Mouse (Mus musculus): ENCODE measurements around the gene Pcgf6.
"Not testable (repeated sequence)": the region's sequence is repeated elsewhere in the genome, so short reads cannot be mapped to it uniquely, and the experiment has no call there.

Pcgf6 gene

DNA sequence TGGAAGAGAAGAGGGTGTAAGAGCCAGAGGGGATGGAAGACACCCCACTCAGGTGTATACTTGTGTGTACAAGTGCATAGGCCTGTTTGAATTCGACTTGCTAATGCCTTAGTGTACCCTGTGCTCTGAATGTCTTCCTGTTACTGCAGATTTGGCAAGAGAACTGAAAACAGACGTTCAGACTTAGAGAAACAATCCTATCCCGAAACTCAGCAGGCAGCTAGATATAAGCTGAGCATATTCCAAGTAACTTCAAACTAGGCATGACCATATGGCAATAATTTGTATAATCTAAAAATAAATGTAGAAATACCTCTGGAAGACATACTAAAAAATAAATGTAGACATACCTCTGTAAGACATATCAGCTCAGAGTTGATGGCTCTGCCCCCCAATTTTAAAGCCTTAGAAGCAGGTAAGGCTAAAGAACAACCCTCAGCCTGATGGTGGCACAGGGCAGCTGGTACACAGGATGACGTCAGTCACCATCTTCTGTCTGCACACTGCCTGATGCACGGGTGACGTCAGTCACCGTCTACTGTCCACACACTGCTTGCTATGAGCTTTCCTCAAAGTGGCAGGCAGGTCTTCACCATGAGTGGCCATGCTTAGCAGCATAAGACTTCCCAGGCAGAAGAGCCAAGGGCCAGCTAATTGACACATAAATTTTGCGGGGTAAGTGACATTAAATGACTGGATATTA, 52.4 kb downstream of the Pcgf6 start:
- no peak for DNase-seq (ENCODE audit: low spot score in 2 of 2)

DNA sequence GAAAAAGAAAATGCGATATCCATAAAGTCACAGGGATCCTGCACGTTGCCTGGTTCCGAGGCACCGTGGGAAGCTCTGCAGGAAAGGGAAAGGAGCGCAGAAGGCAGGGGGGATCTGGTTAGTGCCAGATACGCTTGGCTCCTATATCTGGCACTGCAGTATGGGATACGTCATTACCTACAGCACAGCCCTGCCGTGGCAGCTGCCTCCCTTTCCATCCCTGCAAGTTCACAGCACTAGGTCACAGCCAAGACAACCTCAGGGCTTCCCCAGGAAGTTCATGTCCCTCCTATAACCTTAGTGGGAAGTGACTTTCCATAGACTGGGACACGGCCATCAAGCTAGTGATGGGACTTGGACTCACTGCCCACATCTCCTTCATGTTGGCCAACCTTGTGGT, 54.6 kb downstream of the Pcgf6 start:
- DNase-seq (ENCODE audit: low spot score in 2 of 2), result no peak

DNA sequence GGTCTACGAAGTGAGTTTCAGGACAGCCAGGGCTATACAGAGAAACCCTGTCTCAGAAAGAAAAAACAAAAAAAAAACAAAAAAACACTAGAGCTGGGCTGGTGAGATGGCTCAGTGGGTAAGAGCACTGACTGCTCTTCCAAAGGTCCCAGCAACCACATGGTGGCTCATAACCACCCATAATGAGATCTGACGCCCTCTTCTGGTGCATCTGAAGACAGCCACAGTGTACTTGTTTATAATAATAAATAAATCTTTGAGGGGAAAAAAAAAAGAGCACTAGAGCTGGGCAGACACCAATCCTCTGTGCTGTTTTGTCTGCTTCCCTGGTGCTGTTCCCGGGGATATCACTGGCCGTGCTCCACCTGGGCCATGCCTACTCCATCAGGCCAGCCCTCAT, 58.4 kb downstream of the Pcgf6 start:
- not testable (repeated sequence) for DNase-seq (ENCODE audit: low spot score in 2 of 2)

DNA sequence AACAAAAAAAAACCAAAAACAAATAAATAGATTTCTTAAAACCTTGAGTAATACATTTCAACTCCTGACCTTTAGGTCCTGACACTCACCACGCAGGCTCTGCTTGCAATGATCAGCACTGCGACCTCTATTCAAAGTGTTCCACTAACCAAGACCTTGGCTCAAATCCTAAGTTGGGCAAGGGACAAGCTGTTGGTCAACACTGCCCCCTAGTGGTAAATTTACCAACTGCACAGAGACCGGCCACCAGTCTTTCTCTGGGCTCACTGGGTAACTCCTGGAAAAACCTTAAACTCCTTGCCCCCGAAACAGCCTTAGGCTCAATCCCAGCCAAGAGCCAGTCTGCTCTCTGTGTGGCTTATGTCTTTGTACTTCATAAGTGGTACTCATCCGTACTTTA, 59.6 kb downstream of the Pcgf6 start:
- DNase-seq (ENCODE audit: low spot score in 2 of 2), result peak; percentile 61 to 80

DNA sequence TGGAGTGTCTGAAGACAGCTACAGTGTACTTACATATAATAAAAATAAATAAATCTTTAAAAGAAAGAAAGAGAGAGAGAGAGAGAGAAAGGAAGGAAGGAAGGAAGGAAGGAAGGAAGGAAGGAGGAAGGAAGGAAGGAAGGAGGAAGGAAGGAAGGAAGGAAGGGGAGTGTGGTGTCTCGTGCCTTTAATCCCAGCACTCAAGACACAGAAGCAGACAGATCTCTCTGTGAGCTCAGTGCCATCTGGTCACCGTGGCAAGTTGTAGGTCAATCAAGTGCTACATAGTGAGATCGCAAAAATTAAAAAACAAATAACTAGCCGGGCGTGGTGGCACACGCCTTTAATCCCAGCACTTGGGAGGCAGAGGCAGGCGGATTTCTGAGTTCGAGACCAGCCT, 60.1 kb downstream of the Pcgf6 start:
- not testable (repeated sequence) for DNase-seq (ENCODE audit: low spot score in 2 of 2)

DNA sequence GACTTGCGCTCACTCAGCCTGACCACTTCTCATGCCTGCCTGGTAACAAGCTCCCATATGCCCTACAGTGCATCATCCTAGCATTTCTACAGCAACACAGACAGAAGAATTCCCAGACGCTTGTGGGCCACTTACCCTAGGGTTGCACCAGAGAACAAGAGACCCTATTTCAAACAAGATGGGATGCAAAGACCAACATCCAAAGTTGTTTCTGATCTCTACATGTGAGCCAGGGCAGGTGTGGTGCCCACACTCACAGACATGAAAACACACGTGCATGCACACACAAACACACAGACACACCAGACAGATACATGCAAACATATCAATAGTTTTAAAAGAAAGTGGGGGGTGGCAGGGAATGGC, 60.6 kb downstream of the Pcgf6 start:
- no peak for DNase-seq (ENCODE audit: low spot score in 2 of 2)

DNA sequence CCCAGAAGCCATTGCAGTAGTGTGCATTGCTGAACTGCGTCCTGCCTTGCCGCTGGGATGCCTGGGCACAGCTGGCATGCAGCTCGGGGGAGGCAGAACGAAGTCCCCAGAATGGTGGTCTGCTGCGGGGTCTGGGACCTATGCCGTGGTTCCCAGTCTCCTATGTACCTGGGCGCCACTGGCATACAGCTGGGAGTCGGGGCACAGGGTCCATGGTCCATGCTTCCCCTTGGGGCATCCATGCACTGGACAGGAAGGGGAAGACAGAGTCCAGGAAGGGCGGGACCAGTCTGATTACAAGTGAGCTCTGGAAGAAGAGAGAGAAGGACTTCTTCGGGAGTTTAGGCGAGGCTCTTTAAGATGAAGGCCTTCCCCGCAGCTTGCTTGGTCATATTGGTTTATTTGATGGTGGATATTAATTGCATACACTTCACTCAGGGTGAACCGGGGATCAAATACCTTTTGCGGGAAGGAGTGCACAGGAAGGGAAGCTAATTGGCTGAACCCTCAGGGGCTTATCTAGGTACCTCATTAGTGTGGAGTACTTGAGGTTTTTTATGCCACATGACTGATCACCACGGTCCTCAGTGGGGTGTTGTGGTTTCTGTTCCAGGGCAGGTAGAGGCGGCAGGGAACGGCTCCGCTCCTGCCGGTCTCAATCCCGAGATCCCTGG, 61.1 kb downstream of the Pcgf6 start:
- no peak for DNase-seq (ENCODE audit: low spot score in 2 of 2)

DNA sequence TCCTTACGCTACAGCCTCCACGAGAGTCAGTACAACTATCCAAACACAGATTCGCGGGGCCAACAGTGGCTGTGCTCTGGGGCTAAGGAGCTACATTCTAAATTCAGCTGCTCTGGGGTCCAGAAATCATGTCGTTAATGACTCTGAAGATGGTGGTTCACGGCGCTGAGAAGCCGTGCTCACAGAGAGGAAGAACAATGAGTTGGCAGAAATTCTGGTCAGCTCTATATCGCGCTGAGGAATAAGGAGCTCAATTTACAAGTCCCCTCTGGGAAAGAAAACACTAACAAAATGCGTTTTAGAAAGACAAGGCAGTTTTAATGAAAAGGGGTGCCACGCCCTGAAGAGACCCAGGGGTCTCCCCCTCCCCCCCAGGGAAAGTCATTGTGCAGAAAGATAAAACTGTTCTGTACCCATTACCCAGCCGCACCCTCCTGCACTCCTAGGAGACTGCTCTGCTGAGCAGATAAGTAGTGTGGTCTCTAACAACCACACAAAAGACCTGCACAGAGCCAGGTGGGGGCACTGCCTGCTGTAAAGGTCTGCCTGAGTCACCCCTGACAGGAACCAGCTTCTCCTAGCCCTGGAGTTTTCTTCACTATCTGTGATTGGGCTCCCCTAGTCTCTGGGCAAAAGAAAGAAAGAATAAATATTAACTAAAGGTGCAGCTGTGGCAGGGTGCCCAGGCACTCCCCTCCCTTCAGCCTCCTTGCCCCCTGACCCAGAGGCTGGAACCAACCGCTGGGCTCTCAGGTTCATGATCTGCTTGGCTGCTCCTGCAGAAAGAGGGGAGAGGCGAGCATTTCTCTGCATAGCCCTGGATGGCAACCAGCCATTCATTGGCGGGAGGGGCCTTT, 62.2 kb downstream of the Pcgf6 start:
- no peak for DNase-seq (ENCODE audit: low spot score in 2 of 2)

DNA sequence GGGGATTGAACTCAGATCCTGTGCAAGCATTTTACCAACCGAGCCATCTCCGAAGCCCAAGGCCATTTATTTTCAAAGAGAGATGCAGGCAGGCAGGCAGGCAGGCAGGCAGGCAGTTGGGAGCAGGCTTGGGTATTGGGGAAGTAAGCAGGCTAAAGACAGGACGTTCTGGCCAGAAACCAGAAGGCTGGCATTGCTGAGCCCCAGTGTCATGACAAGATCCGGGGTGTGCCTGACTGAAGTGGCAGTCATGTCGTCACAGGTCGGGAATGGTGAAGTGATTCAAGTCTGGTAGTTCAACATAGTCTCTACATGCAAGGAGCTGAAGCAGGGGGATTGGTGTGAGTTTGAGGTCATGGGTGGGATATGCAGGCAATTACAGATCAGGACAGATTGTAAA, 63.1 kb downstream of the Pcgf6 start:
- no peak for DNase-seq (ENCODE audit: low spot score in 2 of 2)

DNA sequence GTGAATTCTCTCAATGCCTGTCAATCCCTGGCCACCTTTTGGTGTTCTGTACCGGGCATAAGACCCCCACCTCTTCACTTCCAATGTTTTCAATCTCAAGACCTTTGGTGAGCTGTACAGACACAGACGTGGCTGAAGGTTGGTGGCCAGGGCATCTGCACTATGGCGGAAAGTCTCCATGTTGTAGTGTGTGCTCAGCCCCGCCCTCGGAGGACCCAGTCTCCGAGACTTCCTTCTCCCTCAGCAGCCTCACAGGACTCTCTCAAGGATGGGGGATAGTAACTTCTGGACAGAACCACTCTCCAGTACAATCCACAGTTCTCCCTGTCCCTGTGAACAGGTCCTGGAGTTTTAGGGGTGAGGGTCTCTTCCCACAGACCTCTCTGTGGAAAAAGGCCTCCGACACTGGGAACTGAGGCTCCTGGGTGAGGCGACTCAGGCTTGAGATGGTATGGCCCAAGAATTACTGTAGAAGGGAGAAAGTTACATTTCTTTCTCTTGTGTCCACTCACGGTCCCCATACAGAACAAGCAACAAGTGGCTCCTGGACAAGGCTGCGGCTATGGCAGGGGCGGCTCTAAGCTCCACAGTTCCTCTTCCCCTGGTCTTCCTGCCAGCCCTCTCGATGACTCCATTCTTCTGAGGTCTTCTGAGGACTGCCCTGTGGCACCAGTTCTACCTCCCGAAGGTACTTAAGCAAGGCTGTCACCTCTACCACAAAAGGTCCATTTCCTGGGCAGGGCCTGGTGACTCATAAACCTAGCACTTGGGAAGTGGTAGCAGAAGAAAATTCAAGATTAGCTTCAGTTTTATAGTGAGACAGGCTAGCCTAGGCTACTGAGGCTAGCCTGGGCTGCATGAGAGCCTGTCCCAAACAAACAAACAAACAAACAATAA, 65.7 kb downstream of the Pcgf6 start:
- no peak for DNase-seq (ENCODE audit: low spot score in 2 of 2)

DNA sequence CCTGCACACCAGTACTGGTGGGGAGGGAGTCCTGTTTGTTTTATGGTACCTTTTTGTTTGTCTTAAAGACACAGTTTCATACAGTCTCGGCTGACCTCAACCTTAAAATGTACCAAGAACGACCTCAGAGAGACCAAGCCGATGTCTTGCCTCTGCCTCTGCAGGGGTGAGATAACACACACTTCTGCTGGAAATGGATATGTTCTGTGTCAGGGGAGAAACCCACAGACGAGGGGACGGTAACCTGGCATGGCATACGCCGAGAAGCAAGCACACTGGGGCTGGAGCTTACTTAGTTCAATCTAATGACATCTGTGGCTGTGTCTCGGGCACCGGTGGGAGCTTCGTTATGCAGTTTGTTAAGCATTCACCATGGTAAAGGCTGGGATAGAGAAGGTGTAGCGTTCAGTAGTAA, 66.7 kb downstream of the Pcgf6 start:
- DNase-seq (ENCODE audit: low spot score in 2 of 2), result no peak
